Mouse (Mus musculus) liver, embryonic 12.5 days (tissue): ENCODE measurements around the gene Ms4a5. TPM values are rescaled to one million over a fixed set of nuclear protein-coding genes. Genes with fewer than 3 reads are reported as not detected.

Source experiments
- polyA plus RNA-seq: library from polyadenylated mRNA; unstranded; fragments of >200 nt; fragmentation: Nextera tagmentation; extraction: Ambion mirVana; gene quantifications from 2 replicates; pipeline ENCODE4 v1.2.1, GENCODE M21; 2016

The Ms4a5 gene
- polyA plus RNA-seq, 1 experiment from 2014 or later: not detected

Other genes starting within 250 kb of the Ms4a5 start
- not detected in 2 replicates for gene Ms4a8a, start 202.8 kb downstream of the Ms4a5 start, polyA plus RNA-seq
- not detected in 2 replicates for gene 1700017D01Rik, start 153.0 kb downstream of the Ms4a5 start, polyA plus RNA-seq
- not detected in 2 replicates for gene 1700025F22Rik, start 118.6 kb downstream of the Ms4a5 start, polyA plus RNA-seq
- not detected in 2 replicates for gene Ms4a13, start 87.1 kb downstream of the Ms4a5 start, polyA plus RNA-seq
- gene Ms4a12, start 51.4 kb downstream of the Ms4a5 start, polyA plus RNA-seq: not detected in 2 replicates
- gene Ms4a1, start 17.6 kb downstream of the Ms4a5 start, polyA plus RNA-seq: not detected in 2 replicates
- not detected in 2 replicates for gene Ms4a14, start 30.6 kb upstream of the Ms4a5 start, polyA plus RNA-seq
- 0.48 and 1.7 TPM in 2 replicates for gene Ms4a7, start 52.3 kb upstream of the Ms4a5 start, polyA plus RNA-seq
- gene Ms4a4a, start 91.7 kb upstream of the Ms4a5 start, polyA plus RNA-seq: 1.3 and 1.4 TPM in 2 replicates
- gene Ms4a4c, start 120.9 kb upstream of the Ms4a5 start, polyA plus RNA-seq: 0.26 and 0.31 TPM in 2 replicates
- not detected in 2 replicates for gene Ms4a4b, start 159.7 kb upstream of the Ms4a5 start, polyA plus RNA-seq
- gene Ms4a6c, start 185.5 kb upstream of the Ms4a5 start, polyA plus RNA-seq: 3.2 and 3.4 TPM in 2 replicates
- not detected in 2 replicates for gene Gm8369, start 202.1 kb upstream of the Ms4a5 start, polyA plus RNA-seq
- gene Ms4a6b, start 232.6 kb upstream of the Ms4a5 start, polyA plus RNA-seq: 1.3 and 2.1 TPM in 2 replicates